Mouse (Mus musculus): ENCODE results near the gene Auts2. TPM values are rescaled to one million over a fixed set of nuclear protein-coding genes. Genes with fewer than 3 reads are reported as not detected.

The Auts2 gene
- polyA plus RNA-seq, 1 experiment from 2014 or later, result 17.9 TPM

DNA sequence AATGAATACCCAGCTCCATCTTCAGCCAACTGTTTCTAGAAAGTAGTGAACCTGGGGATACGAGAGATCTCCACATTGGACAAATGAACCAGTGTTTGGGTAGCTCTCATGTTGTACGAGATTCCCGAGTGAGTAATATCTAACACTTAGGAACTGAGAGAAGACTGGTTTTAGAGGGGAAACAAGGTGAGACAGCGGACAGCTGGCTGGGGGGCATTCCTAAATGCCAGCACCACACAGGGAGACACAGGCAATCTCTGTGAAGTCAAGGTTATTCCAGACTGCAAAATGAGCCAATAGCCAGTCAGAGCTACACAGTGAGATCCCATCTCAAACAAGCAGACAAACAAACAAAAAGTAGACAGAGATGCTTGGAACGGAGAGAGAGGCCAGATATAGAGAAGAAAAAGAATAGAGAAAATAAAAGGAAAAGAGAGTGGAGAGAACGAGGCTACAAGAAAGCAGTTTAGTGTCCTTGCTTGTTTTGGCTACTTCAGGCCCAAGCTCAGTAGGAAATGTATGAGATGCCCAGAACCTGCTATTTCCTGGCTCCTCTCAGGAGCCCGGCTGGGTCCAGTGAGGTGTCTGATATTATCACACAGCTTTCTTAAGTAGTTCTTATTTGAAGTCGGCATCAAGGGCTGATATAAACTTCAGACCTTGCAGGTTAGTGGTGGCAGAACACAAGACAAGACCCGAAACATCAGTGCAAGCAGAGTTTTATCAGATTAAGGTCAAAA lies 224.9 kb downstream of the Auts2 start:
- no peak for ATAC-seq (ENCODE audit: low FRiP score, low TSS enrichment)
- no peaks in the 10 kb centered on the region for H3K27me3 ChIP-seq (ENCODE audit: insufficient read depth, low read length)
- WGBS, result 79% methylated on average over 9 of the region's 9 CpGs
- no peaks in the 10 kb centered on the region for H3K36me3 ChIP-seq (ENCODE audit: insufficient read depth, low read length)
- peaks cover 6% of the 10 kb centered on the region; the same call in 1 of the 2 replicates for H3K4me1 ChIP-seq (ENCODE audit: insufficient read depth, low read length)
- H3K4me2 ChIP-seq (replicated peaks; ENCODE audit: low read depth, low read length), result no peak overlapping the region
- no peak overlapping the region for H3K4me3 ChIP-seq (ENCODE audit: low read length)
- H3K27ac ChIP-seq (ENCODE audit: low read length), result no peak overlapping the region
- H3K9ac ChIP-seq (replicated peaks; ENCODE audit: low read length), result no peak overlapping the region
- H3K9me3 ChIP-seq (ENCODE audit: low read length), result no peaks in the 10 kb centered on the region; the same call in 1 of the 2 replicates

DNA sequence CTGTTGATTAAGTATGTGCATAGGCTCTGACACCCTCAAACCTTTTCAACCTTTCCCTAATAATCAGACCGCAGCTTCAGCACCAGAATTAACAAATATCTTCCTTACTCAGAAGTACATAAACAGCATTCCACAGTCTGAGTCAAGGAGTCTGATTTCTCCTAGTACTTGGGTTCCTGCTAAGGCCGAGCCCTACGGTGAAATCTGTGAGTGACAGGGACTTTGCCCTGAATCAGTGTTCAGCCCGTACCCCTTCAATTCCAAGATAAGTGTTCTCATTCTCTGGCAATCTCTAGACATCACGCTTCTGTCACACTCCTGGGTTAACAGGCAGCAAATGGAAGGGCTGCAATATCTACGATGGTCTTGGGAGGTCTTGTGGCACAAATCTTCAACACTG lies 226.2 kb downstream of the Auts2 start:
- Histone ChIP-seq H3K9me3 (ENCODE audit: low read length) (no peaks in the 10 kb centered on the region; the same call in 1 of the 2 replicates), H3K4me3 (ENCODE audit: low read length) (no peak overlapping the region), H3K27ac (ENCODE audit: low read length) (no peak overlapping the region), H3K9ac (replicated peaks; ENCODE audit: low read length) (no peak overlapping the region), H3K36me3 (ENCODE audit: insufficient read depth, low read length) (no peaks in the 10 kb centered on the region), H3K4me2 (replicated peaks; ENCODE audit: low read depth, low read length) (no peak overlapping the region), H3K27me3 (ENCODE audit: insufficient read depth, low read length) (no peaks in the 10 kb centered on the region), H3K4me1 (ENCODE audit: insufficient read depth, low read length) (no peaks in the 10 kb centered on the region)
- WGBS, result 82% methylated on average over 6 of the region's 6 CpGs
- ATAC-seq (ENCODE audit: low FRiP score, low TSS enrichment), result no peak

DNA sequence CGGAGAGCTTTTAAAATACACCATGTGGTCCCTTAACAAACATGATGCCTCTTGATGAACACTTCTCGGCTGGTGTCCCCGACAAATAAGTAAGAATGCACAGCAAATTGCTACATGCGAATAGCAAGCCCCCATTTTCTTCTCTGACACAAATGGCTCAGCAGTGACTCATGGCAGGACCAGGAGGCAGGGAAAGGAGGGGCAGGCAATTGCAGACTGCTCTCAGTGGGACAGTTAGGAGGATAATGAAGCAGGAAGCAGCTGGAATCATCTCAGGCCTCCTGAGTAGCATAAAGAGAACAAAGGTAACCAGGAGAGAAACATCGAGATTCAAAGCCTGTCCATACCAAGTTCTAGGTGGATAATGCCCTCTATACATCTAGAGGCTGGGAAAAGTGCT lies 228.8 kb downstream of the Auts2 start:
- no peak overlapping the region for H3K4me3 ChIP-seq (ENCODE audit: low read length)
- no peaks in the 10 kb centered on the region for H3K36me3 ChIP-seq (ENCODE audit: insufficient read depth, low read length)
- no peaks in the 10 kb centered on the region for H3K4me1 ChIP-seq (ENCODE audit: insufficient read depth, low read length)
- H3K4me2 ChIP-seq (replicated peaks; ENCODE audit: low read depth, low read length), result no peak overlapping the region
- 84% methylated on average over 5 of the region's 5 CpGs for WGBS
- H3K27me3 ChIP-seq (ENCODE audit: insufficient read depth, low read length), result no peaks in the 10 kb centered on the region
- ATAC-seq (ENCODE audit: low FRiP score, low TSS enrichment), result no peak
- no peak overlapping the region for H3K27ac ChIP-seq (ENCODE audit: low read length)
- H3K9me3 ChIP-seq (ENCODE audit: low read length), result no peaks in the 10 kb centered on the region; the same call in 1 of the 2 replicates
- no peak overlapping the region for H3K9ac ChIP-seq (replicated peaks; ENCODE audit: low read length)

DNA sequence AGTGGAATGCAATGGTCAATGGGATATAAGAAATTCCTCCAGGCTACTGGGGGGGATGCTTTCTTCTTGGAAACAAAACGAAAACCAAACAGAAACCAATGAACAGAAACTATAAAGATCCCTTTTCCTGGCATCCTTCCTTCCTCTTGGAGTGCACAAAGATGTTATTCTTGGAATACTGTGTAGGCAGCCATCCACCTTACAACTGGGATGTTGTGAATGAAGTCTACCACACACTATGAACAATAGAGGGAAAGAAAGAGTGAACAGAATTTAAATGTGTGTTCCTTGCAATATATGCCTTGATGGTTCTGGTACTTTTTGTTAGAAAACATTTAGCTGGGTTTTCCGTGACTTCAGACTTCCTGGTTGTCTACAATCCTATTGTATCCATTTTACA lies 236.1 kb downstream of the Auts2 start:
- H3K4me2 ChIP-seq (replicated peaks; ENCODE audit: low read depth, low read length), result no peak overlapping the region
- no peak overlapping the region for H3K4me3 ChIP-seq (ENCODE audit: low read length)
- no peaks in the 10 kb centered on the region for H3K9me3 ChIP-seq (ENCODE audit: low read length)
- 78% methylated on average over 2 of the region's 2 CpGs for WGBS
- no peak for ATAC-seq (ENCODE audit: low FRiP score, low TSS enrichment)
- H3K9ac ChIP-seq (replicated peaks; ENCODE audit: low read length), result no peak overlapping the region
- H3K4me1 ChIP-seq (ENCODE audit: insufficient read depth, low read length), result peaks cover 21% of the 10 kb centered on the region
- no peaks in the 10 kb centered on the region for H3K36me3 ChIP-seq (ENCODE audit: insufficient read depth, low read length)
- no peak overlapping the region for H3K27ac ChIP-seq (ENCODE audit: low read length)
- H3K27me3 ChIP-seq (ENCODE audit: insufficient read depth, low read length), result no peaks in the 10 kb centered on the region

DNA sequence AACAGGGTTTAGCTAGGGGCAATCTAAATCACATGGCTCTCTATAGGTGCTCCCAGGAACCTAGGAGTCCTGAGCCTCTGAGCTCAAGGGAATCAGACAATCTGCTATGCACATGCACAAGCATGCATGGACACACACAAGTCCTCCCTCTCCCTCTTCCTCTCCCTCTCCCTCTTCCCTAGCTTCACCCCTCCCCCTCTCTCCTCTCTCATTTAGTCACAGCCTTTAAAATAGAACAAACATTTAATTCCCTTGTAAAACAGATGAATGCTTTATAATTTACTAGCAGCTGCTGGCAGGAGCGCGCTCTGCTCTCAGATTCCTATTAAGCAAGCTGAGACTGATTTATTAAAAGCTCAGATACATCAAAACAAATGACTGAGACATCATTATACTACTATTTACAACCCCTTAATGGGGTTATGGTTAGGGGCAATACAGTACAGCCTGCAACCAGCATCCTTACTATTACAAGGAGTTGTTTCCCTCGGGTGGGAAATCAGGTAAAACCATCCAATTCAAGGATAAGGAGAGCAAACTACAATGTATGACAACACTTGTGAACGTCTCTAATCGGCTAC lies 237.7 kb downstream of the Auts2 start:
- Histone ChIP-seq H3K4me2 (replicated peaks; ENCODE audit: low read depth, low read length) (no peak overlapping the region), H3K27me3 (ENCODE audit: insufficient read depth, low read length) (no peaks in the 10 kb centered on the region), H3K4me3 (ENCODE audit: low read length) (no peak overlapping the region), H3K27ac (ENCODE audit: low read length) (no peak overlapping the region), H3K36me3 (ENCODE audit: insufficient read depth, low read length) (no peaks in the 10 kb centered on the region), H3K9ac (replicated peaks; ENCODE audit: low read length) (no peak overlapping the region), H3K9me3 (ENCODE audit: low read length) (no peaks in the 10 kb centered on the region), H3K4me1 (ENCODE audit: insufficient read depth, low read length) (peaks cover 25% of the 10 kb centered on the region)
- WGBS, result 23% methylated on average over 5 of the region's 5 CpGs
- peak; percentile 74 for ATAC-seq (ENCODE audit: low FRiP score, low TSS enrichment)

DNA sequence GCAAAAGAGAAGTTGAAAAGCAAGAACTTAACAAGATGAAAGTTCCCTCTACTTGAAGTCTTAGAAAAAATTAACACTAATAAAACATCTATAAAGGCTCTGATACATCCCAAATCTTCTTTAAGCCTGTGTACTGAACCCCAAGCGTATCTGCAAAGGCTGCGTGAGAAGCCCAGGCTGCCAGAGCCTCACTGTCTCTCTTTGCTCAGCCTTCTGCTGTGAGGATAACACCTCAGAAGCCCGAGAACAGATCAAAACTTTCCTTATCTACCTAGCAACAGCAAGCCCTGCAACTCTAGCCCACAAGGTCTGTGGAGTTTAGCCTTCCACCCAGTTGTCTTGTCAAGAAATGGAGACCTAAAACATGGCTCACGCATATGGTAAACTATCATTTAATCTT lies 240.4 kb downstream of the Auts2 start:
- Histone ChIP-seq H3K36me3 (ENCODE audit: insufficient read depth, low read length) (no peaks in the 10 kb centered on the region), H3K27me3 (ENCODE audit: insufficient read depth, low read length) (no peaks in the 10 kb centered on the region), H3K9ac (replicated peaks; ENCODE audit: low read length) (no peak overlapping the region), H3K27ac (ENCODE audit: low read length) (no peak overlapping the region), H3K9me3 (ENCODE audit: low read length) (no peaks in the 10 kb centered on the region), H3K4me3 (ENCODE audit: low read length) (no peak overlapping the region), H3K4me2 (replicated peaks; ENCODE audit: low read depth, low read length) (no peak overlapping the region), H3K4me1 (ENCODE audit: insufficient read depth, low read length) (peaks cover 31% of the 10 kb centered on the region)
- 90% methylated on average over 4 of the region's 4 CpGs for WGBS
- ATAC-seq (ENCODE audit: low FRiP score, low TSS enrichment), result no peak

DNA sequence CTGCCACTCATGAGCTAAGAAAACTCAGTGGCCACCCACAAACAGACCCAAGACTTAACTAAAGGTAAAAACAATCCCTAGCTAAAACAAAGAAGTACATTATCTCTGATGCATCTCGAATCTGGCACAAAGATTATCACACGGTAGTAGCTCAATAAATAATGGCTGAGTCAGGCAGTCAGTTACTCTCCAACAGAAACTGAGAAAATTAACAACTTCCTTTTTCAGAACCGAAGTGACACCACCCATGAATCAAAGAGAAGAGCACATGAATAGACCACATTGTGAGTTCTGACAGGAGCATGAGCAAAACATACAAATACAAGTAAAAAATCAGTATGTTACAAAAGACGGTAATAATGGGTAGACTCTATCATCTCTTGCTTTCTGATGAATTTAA lies 242.3 kb downstream of the Auts2 start:
- peaks cover 26% of the 10 kb centered on the region for H3K4me1 ChIP-seq (ENCODE audit: insufficient read depth, low read length)
- no peak overlapping the region for H3K27ac ChIP-seq (ENCODE audit: low read length)
- no peak for ATAC-seq (ENCODE audit: low FRiP score, low TSS enrichment)
- H3K4me3 ChIP-seq (ENCODE audit: low read length), result no peak overlapping the region
- H3K9ac ChIP-seq (replicated peaks; ENCODE audit: low read length), result no peak overlapping the region
- no peaks in the 10 kb centered on the region for H3K36me3 ChIP-seq (ENCODE audit: insufficient read depth, low read length)
- H3K9me3 ChIP-seq (ENCODE audit: low read length), result no peaks in the 10 kb centered on the region
- 29% methylated on average over 4 of the region's 4 CpGs for WGBS
- H3K27me3 ChIP-seq (ENCODE audit: insufficient read depth, low read length), result no peaks in the 10 kb centered on the region
- no peak overlapping the region for H3K4me2 ChIP-seq (replicated peaks; ENCODE audit: low read depth, low read length)

DNA sequence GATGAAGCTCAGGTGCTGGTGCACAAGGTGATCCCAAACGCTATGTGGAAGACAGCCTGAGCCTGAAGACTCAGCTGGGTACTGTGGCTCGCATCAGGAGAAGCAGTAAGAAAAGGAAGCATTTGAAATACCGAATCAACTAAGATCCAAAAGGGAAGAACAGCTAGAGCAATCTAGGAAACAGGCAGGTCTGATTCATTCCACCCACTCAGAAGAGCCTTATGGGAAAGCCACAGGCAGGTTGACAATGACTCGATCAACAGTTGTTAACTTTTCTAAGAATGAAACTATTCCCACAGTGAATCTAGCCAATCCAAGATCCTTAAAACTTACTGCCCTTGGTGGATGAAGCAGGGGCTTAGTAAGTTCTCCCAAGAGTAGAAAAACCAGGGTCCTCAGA lies 243.4 kb downstream of the Auts2 start:
- Histone ChIP-seq H3K36me3 (ENCODE audit: insufficient read depth, low read length) (no peaks in the 10 kb centered on the region), H3K9me3 (ENCODE audit: low read length) (no peaks in the 10 kb centered on the region), H3K27ac (ENCODE audit: low read length) (no peak overlapping the region), H3K4me2 (replicated peaks; ENCODE audit: low read depth, low read length) (no peak overlapping the region), H3K27me3 (ENCODE audit: insufficient read depth, low read length) (no peaks in the 10 kb centered on the region), H3K9ac (replicated peaks; ENCODE audit: low read length) (no peak overlapping the region), H3K4me3 (ENCODE audit: low read length) (no peak overlapping the region), H3K4me1 (ENCODE audit: insufficient read depth, low read length) (peaks cover 22% of the 10 kb centered on the region)
- no peak for ATAC-seq (ENCODE audit: low FRiP score, low TSS enrichment)
- WGBS, result 85% methylated on average over 4 of the region's 4 CpGs

DNA sequence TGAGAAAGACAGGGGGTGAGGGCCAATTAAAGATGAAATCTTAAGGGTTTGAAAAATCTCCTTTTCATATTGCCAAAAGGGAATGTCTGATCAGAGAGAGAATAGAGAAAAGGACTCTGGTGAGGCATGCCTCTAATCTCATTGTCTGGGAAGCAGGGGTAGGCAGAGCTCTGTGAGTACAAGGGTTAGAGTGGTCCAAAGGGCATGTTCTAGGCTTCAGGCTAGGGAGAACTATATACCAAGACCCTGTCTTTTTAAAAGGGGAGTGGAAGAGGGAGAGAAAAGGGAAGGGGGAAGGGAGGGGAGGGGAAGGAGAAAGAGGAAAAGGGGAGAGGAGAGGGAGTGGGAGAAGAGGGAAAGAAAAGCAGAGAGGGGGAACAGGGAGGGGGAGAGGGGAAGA lies 244.1 kb downstream of the Auts2 start:
- Histone ChIP-seq H3K27me3 (ENCODE audit: insufficient read depth, low read length) (no peaks in the 10 kb centered on the region), H3K9ac (replicated peaks; ENCODE audit: low read length) (no peak overlapping the region), H3K27ac (ENCODE audit: low read length) (no peak overlapping the region), H3K4me2 (replicated peaks; ENCODE audit: low read depth, low read length) (no peak overlapping the region), H3K36me3 (ENCODE audit: insufficient read depth, low read length) (no peaks in the 10 kb centered on the region), H3K9me3 (ENCODE audit: low read length) (no peaks in the 10 kb centered on the region), H3K4me1 (ENCODE audit: insufficient read depth, low read length) (peaks cover 19% of the 10 kb centered on the region), H3K4me3 (ENCODE audit: low read length) (no peak overlapping the region)
- no peak for ATAC-seq (ENCODE audit: low FRiP score, low TSS enrichment)

DNA sequence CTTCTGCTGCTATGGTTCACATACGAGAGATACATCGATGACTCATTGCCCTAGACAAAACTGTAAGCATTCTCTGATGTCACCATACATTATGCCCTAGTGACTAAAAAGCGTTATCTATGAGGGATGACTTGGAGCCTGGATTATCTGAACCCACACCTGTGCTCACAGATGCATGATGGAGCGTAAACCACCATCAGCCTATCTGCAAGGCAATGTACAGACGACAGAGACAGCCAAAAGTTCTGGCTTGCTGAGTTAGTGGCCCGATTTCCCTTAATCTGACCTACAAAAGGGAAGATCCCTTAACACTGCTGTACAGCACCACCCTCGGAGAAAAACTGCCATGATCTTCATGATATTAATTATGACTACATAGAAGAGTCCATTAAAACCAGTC lies 245.8 kb downstream of the Auts2 start:
- Histone ChIP-seq H3K4me3 (ENCODE audit: low read length) (no peak overlapping the region), H3K36me3 (ENCODE audit: insufficient read depth, low read length) (no peaks in the 10 kb centered on the region), H3K4me2 (replicated peaks; ENCODE audit: low read depth, low read length) (no peak overlapping the region), H3K9me3 (ENCODE audit: low read length) (no peaks in the 10 kb centered on the region), H3K9ac (replicated peaks; ENCODE audit: low read length) (no peak overlapping the region), H3K27me3 (ENCODE audit: insufficient read depth, low read length) (no peaks in the 10 kb centered on the region), H3K27ac (ENCODE audit: low read length) (no peak overlapping the region), H3K4me1 (ENCODE audit: insufficient read depth, low read length) (peaks cover 19% of the 10 kb centered on the region)
- 95% methylated on average over 7 of the region's 7 CpGs for WGBS
- no peak for ATAC-seq (ENCODE audit: low FRiP score, low TSS enrichment)

All from kidney, embryonic 16.5 days (tissue).